Comparison of ENCODE assay signal across 8 mouse cellular contexts in the genomic region with DNA sequence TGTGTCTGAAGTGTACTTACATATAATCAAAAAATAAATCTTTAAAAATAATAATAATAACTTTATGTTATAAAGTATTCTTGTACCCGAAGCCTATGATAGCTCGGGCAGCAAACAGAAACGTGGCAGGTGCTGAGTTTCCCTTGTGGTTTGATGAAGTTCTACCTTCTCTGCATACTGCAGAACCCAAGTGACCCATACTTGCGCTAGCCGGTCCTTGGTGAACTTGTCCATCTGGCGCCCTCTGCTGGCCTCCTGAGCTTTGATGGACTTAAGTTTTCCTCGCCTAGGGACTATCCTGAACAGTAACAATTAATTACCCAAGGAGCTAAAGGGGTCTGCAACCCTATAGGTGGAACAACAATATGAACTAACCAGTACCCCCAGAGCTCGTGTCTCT. TPM values are rescaled to one million over a fixed set of nuclear protein-coding genes. Genes with fewer than 3 reads are reported as not detected.
A peak's percentile ranks its signal among the peaks of the same experiment; 100 is the strongest.
DNase-seq lines count a peak whose midpoint lies in the region; ATAC-seq lines count a peak whose summit lies in the region.

No protein-coding gene starts in this region.

- H3K27ac ChIP-seq in kidney, embryonic 15.5 days, result no peak overlapping the region

- intact Hi-C loops in heart, postnatal 14 days (cut with DNase I), result loop anchor here (2.0 to 10.0 kb wide), 3 partner anchors 48 to 210 kb away; partner anchors contain the start of gene Fyb2
- intact Hi-C loops in left cerebral cortex, postnatal 25 days (cut with DNase I), result loop anchor here (2.0 to 5.0 kb wide), 2 partner anchors 90 to 210 kb away; partner anchors contain the start of gene Fyb2

- H3K4me1 ChIP-seq in kidney, embryonic 15.5 days, result no peaks in the 10 kb centered on the region

- H3K4me3 ChIP-seq in kidney, embryonic 15.5 days (replicated peaks), result no peak overlapping the region

- peak; percentile 68 for DNase-seq in kidney, adult 11 months
- DNase-seq in ZHBTc4 (ENCODE audit: low read depth, low spot score), result peak; percentile 84
- DNase-seq in heart, postnatal 14 days, result peak; percentile 70 to 81
- DNase-seq in left cerebral cortex, postnatal 25 days (ENCODE audit: low spot score in 2 of 2), result peak; percentile 41 to 62
- peak; percentile 77 for DNase-seq in retina, postnatal 1 day

- no peaks in the 10 kb centered on the region for H3K36me3 ChIP-seq in kidney, embryonic 15.5 days

- H3K27me3 ChIP-seq in kidney, embryonic 15.5 days, result 0 out of 2 replicates have a peak, but pooled peaks cover 3% of the 10 kb centered on the region

- ATAC-seq in kidney, embryonic 15.5 days (replicated peaks; ENCODE audit: low FRiP score), result no peak
- peak; percentile 76; the same call in 1 of the 2 replicates for ATAC-seq in common myeloid progenitor, adult 5-6 weeks (replicated peaks; ENCODE audit: low read depth, poor library complexity, severe bottlenecking)
- ATAC-seq in activated CD4-positive, CD25-positive, alpha-beta regulatory T cell, adult 4 months, result no peak

- H3K9me3 ChIP-seq in kidney, embryonic 15.5 days (replicated peaks), result no peaks in the 10 kb centered on the region

- H3K4me2 ChIP-seq in kidney, embryonic 15.5 days, result no peak overlapping the region

- H3K9ac ChIP-seq in kidney, embryonic 15.5 days, result no peak overlapping the region

- WGBS in kidney, embryonic 15.5 days, result 52% methylated on average over 8 of the region's 8 CpGs

RNA-seq across cellular contexts. Expression of gene Prkaa2, which starts 12.7 kb away (rescaled TPM):
- 6.1 and 6.2 TPM in 2 replicates for polyA plus RNA-seq in kidney, embryonic 15.5 days (2015; fragmentation: Nextera tagmentation; extraction: Ambion mirVana)
- 0.05 and 0.10 TPM in 2 replicates for total RNA-seq in common myeloid progenitor, adult 5-6 weeks (2017)
- 10 to 100 TPM; 66.3 to 68.0 TPM for total RNA-seq in heart, postnatal 14 days (2021)
- total RNA-seq in left cerebral cortex, postnatal 25 days (2021), result 10 to 100 TPM; 31.0 to 31.6 TPM
- polyA plus RNA-seq in activated CD4-positive, CD25-positive, alpha-beta regulatory T cell, adult 4 months (2017; shearing (Covaris generic)), result under 1 TPM in 1 of 2 experiments, not detected in 1; 0.07 TPM

RNA-seq across cellular contexts. Expression of gene Plpp3, which starts 34.7 kb away (rescaled TPM):
- polyA plus RNA-seq in kidney, embryonic 15.5 days (2015; fragmentation: Nextera tagmentation; extraction: Ambion mirVana), result 58.2 and 65.5 TPM in 2 replicates
- total RNA-seq in common myeloid progenitor, adult 5-6 weeks (2017), result 0.27 TPM in 1 of 2 replicates, not detected in the other
- total RNA-seq in heart, postnatal 14 days (2021), result 10 to 100 TPM; 78.5 to 81.2 TPM
- 100 to 1,000 TPM; 163 to 170 TPM for total RNA-seq in left cerebral cortex, postnatal 25 days (2021)
- polyA plus RNA-seq in activated CD4-positive, CD25-positive, alpha-beta regulatory T cell, adult 4 months (2017; shearing (Covaris generic)), result not detected

Comparison
In these comparisons a context has a peak if more than half of its experiments do, and no peak if none do; other contexts are left out.
1. RNA of gene Prkaa2, which starts 12.7 kb away (total RNA-seq): 66.3 to 68.0 TPM in heart, postnatal 14 days and 31.0 to 31.6 TPM in left cerebral cortex, postnatal 25 days; 0.05 to 0.10 TPM in common myeloid progenitor, adult 5-6 weeks; every median in the first group is over 10 times any median in the second.
2. RNA of gene Plpp3, which starts 34.7 kb away (total RNA-seq): 163 to 170 TPM in left cerebral cortex, postnatal 25 days and 78.5 to 81.2 TPM in heart, postnatal 14 days; 0.27 TPM in common myeloid progenitor, adult 5-6 weeks; every median in the first group is over 10 times any median in the second.
3. Peak in every context shown above with its lines, with median percentiles within 50 percentile points of each other: DNase-seq.